Mouse (Mus musculus): ENCODE data around the gene Sirt6. TPM values are rescaled to one million over a fixed set of nuclear protein-coding genes. Genes with fewer than 3 reads are reported as not detected.

The Sirt6 gene
- total RNA-seq, 2 experiments from 2014 or later: 28.0 to 29.3 TPM

GRCm38 (mm10) chr10:81599630-81600029 is 28.0 kb downstream of the Sirt6 start:
- intact Hi-C loops (cut with DNase I): loop anchor here (10.0 kb wide), 1 partner anchor 45 kb away; the partner anchor contains the start of gene Aes
- no peak for DNase-seq (ENCODE audit: extremely low spot score in 1 of 2, low spot score in 2 of 2)

GRCm38 (mm10) chr10:81598871-81599270 is 28.7 kb downstream of the Sirt6 start:
- no peak for DNase-seq (ENCODE audit: extremely low spot score in 1 of 2, low spot score in 2 of 2)
- intact Hi-C loops (cut with DNase I): no loop called here

- no peak for DNase-seq (ENCODE audit: extremely low spot score in 1 of 2, low spot score in 2 of 2)
- intact Hi-C loops (cut with DNase I): no loop called here
Observed at GRCm38 (mm10) chr10:81598342-81598741, 29.3 kb downstream of the Sirt6 start.

- intact Hi-C loops (cut with DNase I): no loop called here
- DNase-seq (ENCODE audit: extremely low spot score in 1 of 2, low spot score in 2 of 2): peak in 1 of 2 experiments; percentile 61
Observed at GRCm38 (mm10) chr10:81597137-81597950, 30.3 kb downstream of the Sirt6 start.

- intact Hi-C loops (cut with DNase I): no loop called here
- no peak for DNase-seq (ENCODE audit: extremely low spot score in 1 of 2, low spot score in 2 of 2)
Observed at GRCm38 (mm10) chr10:81596611-81597010, 31.0 kb downstream of the Sirt6 start.

GRCm38 (mm10) chr10:81595599-81595998 is 32.0 kb downstream of the Sirt6 start:
- DNase-seq (ENCODE audit: extremely low spot score in 1 of 2, low spot score in 2 of 2): no peak

GRCm38 (mm10) chr10:81593935-81594334 is 33.7 kb downstream of the Sirt6 start:
- no peak for DNase-seq (ENCODE audit: extremely low spot score in 1 of 2, low spot score in 2 of 2)
- intact Hi-C loops (cut with DNase I): no loop called here

More at GRCm38 (mm10) chr10:81595599-81595998, 32.0 kb downstream of the Sirt6 start:
- intact Hi-C loops (cut with DNase I): no loop called here

- DNase-seq (ENCODE audit: extremely low spot score in 1 of 2, low spot score in 2 of 2): no peak
- intact Hi-C loops (cut with DNase I): no loop called here
Observed at GRCm38 (mm10) chr10:81593223-81593622, 34.4 kb downstream of the Sirt6 start.

GRCm38 (mm10) chr10:81592631-81593030 is 35.0 kb downstream of the Sirt6 start:
- intact Hi-C loops (cut with DNase I): no loop called here
- no peak for DNase-seq (ENCODE audit: extremely low spot score in 1 of 2, low spot score in 2 of 2)

GRCm38 (mm10) chr10:81591846-81592245 is 35.8 kb downstream of the Sirt6 start:
- DNase-seq (ENCODE audit: extremely low spot score in 1 of 2, low spot score in 2 of 2): no peak
- intact Hi-C loops (cut with DNase I): no loop called here

- no peak for DNase-seq (ENCODE audit: extremely low spot score in 1 of 2, low spot score in 2 of 2)
- intact Hi-C loops (cut with DNase I): no loop called here
Observed at GRCm38 (mm10) chr10:81588739-81589138, 38.9 kb downstream of the Sirt6 start.

GRCm38 (mm10) chr10:81583347-81583746 is 44.2 kb downstream of the Sirt6 start:
- DNase-seq (ENCODE audit: extremely low spot score in 1 of 2, low spot score in 2 of 2): no peak
- intact Hi-C loops (cut with DNase I): no loop called here

GRCm38 (mm10) chr10:81580441-81581070 is 47.0 kb downstream of the Sirt6 start:
- intact Hi-C loops (cut with DNase I): no loop called here
- DNase-seq (ENCODE audit: extremely low spot score in 1 of 2, low spot score in 2 of 2): no peak

GRCm38 (mm10) chr10:81579967-81580366 is 47.6 kb downstream of the Sirt6 start:
- DNase-seq (ENCODE audit: extremely low spot score in 1 of 2, low spot score in 2 of 2): no peak
- intact Hi-C loops (cut with DNase I): no loop called here

- intact Hi-C loops (cut with DNase I): no loop called here
Observed at GRCm38 (mm10) chr10:81575695-81576094, 51.9 kb downstream of the Sirt6 start.

GRCm38 (mm10) chr10:81575208-81575631 is 52.4 kb downstream of the Sirt6 start:
- intact Hi-C loops (cut with DNase I): no loop called here
- no peak for DNase-seq (ENCODE audit: extremely low spot score in 1 of 2, low spot score in 2 of 2)

More at GRCm38 (mm10) chr10:81575695-81576094, 51.9 kb downstream of the Sirt6 start:
- no peak for DNase-seq (ENCODE audit: extremely low spot score in 1 of 2, low spot score in 2 of 2)

GRCm38 (mm10) chr10:81574081-81575056 is 53.2 kb downstream of the Sirt6 start, which contains the start of gene Tle2:
Gene Tle2, plus strand, starts transcription at chr10:81574561.
- intact Hi-C loops (cut with DNase I): no loop called here
- no peak for DNase-seq (ENCODE audit: extremely low spot score in 1 of 2, low spot score in 2 of 2)

GRCm38 (mm10) chr10:81572975-81573374 is 54.6 kb downstream of the Sirt6 start:
- DNase-seq (ENCODE audit: extremely low spot score in 1 of 2, low spot score in 2 of 2): peak in 1 of 2 experiments; percentile 62
- intact Hi-C loops (cut with DNase I): no loop called here

GRCm38 (mm10) chr10:81572133-81572671 is 55.4 kb downstream of the Sirt6 start:
- no peak for DNase-seq (ENCODE audit: extremely low spot score in 1 of 2, low spot score in 2 of 2)
- intact Hi-C loops (cut with DNase I): no loop called here
